23 mouse cellular contexts compared by ENCODE assay signal in the genomic region with DNA sequence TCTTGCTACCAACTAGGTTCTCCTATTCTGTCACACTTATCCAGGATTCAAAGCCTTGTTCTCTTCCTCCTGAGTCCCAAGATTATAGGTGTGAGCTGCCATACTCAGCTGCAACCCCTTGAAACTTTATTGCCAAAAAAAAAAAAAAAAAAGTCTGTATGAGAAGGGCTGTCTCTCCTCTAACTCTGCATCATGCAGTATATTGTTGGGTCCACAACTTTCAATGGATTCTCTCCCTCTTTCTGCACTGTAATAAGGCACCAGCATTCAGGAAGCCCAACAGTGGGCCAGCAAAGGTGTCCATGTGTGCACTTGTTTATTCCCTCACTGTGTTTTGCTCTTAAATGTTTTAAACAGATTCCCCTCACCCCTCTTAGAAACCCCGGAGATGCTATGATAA.
A peak's percentile ranks its signal among the peaks of the same experiment; 100 is the strongest.
DNase-seq lines count a peak whose midpoint lies in the region; ATAC-seq and TF ChIP-seq lines count a peak whose summit lies in the region.
"Had no signal": no experiment of that assay in that cellular context is flagged by ENCODE, and none has a peak within 500 bp of the region (broad histone marks: within the 10 kb centered on the region; RNA-seq: fewer than 3 reads in every experiment).

No protein-coding gene starts in this region.

- H3K27ac ChIP-seq in hindbrain, embryonic 16.5 days (ENCODE audit: low read depth, low read length) = no peak overlapping the region
- H3K27ac ChIP-seq in hindbrain, embryonic 14.5 days = no peak overlapping the region
- no peak overlapping the region for H3K27ac ChIP-seq in midbrain, embryonic 15.5 days
- no peak overlapping the region for H3K27ac ChIP-seq in midbrain, embryonic 14.5 days (replicated peaks; ENCODE audit: low read depth, low read length)
- H3K27ac ChIP-seq in midbrain, embryonic 16.5 days (ENCODE audit: low read length) = no peak overlapping the region
- H3K27ac ChIP-seq in midbrain, embryonic 10.5 days (replicated peaks) = no peak overlapping the region
- H3K27ac ChIP-seq in intestine, embryonic 15.5 days = no peak overlapping the region

- H3K27me3 ChIP-seq in hindbrain, embryonic 16.5 days (replicated peaks; ENCODE audit: control insufficient read depth, insufficient read depth, low read length) = no peaks in the 10 kb centered on the region
- no peaks in the 10 kb centered on the region for H3K27me3 ChIP-seq in hindbrain, embryonic 14.5 days (ENCODE audit: control insufficient read depth, insufficient read depth, low read length)
- H3K27me3 ChIP-seq in midbrain, embryonic 15.5 days (replicated peaks) = no peaks in the 10 kb centered on the region
- H3K27me3 ChIP-seq in midbrain, embryonic 14.5 days (ENCODE audit: control insufficient read depth, insufficient read depth, low read length) = no peaks in the 10 kb centered on the region
- H3K27me3 ChIP-seq in midbrain, embryonic 16.5 days (ENCODE audit: control insufficient read depth, insufficient read depth, low read depth, low read length) = no peaks in the 10 kb centered on the region
- H3K27me3 ChIP-seq in midbrain, embryonic 10.5 days (ENCODE audit: low read depth, poor library complexity, severe bottlenecking) = no peaks in the 10 kb centered on the region
- no peaks in the 10 kb centered on the region for H3K27me3 ChIP-seq in intestine, embryonic 15.5 days (replicated peaks)
- H3K27me3 ChIP-seq: CH12.LX had no signal

- TF ChIP-seq CTCF in brain, embryonic 14.5 days (IDR thresholded peaks at IDR 0.05; ENCODE audit: borderline replicate concordance, extremely low read depth, insufficient read depth, insufficient read length) = no peak

- H3K4me3 ChIP-seq in hindbrain, embryonic 16.5 days (ENCODE audit: low read length) = no peak overlapping the region
- no peak overlapping the region for H3K4me3 ChIP-seq in hindbrain, embryonic 14.5 days (replicated peaks; ENCODE audit: low read length)
- no peak overlapping the region for H3K4me3 ChIP-seq in midbrain, embryonic 15.5 days
- H3K4me3 ChIP-seq in midbrain, embryonic 14.5 days (replicated peaks; ENCODE audit: low read depth, low read length) = no peak overlapping the region
- H3K4me3 ChIP-seq in midbrain, embryonic 16.5 days (ENCODE audit: low read depth, low read length) = no peak overlapping the region
- H3K4me3 ChIP-seq in midbrain, embryonic 10.5 days = no peak overlapping the region
- no peak overlapping the region for H3K4me3 ChIP-seq in intestine, embryonic 15.5 days (replicated peaks)

- no peak for TF ChIP-seq POLR2A in brain, embryonic 14.5 days (IDR thresholded peaks at IDR 0.05; ENCODE audit: borderline replicate concordance, extremely low read depth, insufficient read depth, insufficient read length, poor library complexity, severe bottlenecking)

- ATAC-seq in hindbrain, embryonic 16.5 days = peak; percentile 11; the same call in 1 of the 2 replicates
- no peak for ATAC-seq in hindbrain, embryonic 14.5 days (ENCODE audit: low FRiP score)
- 0 out of 2 replicates have a peak, but pooled peaks have one; percentile 52 for ATAC-seq in midbrain, embryonic 15.5 days (replicated peaks)
- ATAC-seq in midbrain, embryonic 14.5 days (ENCODE audit: low FRiP score, low TSS enrichment) = no peak
- ATAC-seq in midbrain, embryonic 16.5 days = peak; percentile 56; the same call in 1 of the 2 replicates
- no peak for ATAC-seq in intestine, embryonic 15.5 days
- ATAC-seq: activated CD4-positive, CD25-positive, alpha-beta regulatory T cell, adult 4 months; CD4-positive, CD25-positive, alpha-beta regulatory T cell, adult 4 months; Patski had no signal

- WGBS in hindbrain, embryonic 16.5 days = 62% methylated on average over 1 of the region's 1 CpGs
- WGBS in hindbrain, embryonic 14.5 days = 48% methylated on average over 1 of the region's 1 CpGs
- WGBS in midbrain, embryonic 15.5 days = 67% methylated on average over 1 of the region's 1 CpGs
- WGBS in midbrain, embryonic 14.5 days = 51% methylated on average over 1 of the region's 1 CpGs
- 55% methylated on average over 1 of the region's 1 CpGs for WGBS in midbrain, embryonic 16.5 days
- WGBS in midbrain, embryonic 10.5 days = 83% methylated on average over 1 of the region's 1 CpGs
- WGBS in intestine, embryonic 15.5 days = 32% methylated on average over 1 of the region's 1 CpGs

- H3K4me2 ChIP-seq in hindbrain, embryonic 16.5 days (ENCODE audit: low read length) = no peak overlapping the region
- no peak overlapping the region for H3K4me2 ChIP-seq in hindbrain, embryonic 14.5 days (replicated peaks)
- no peak overlapping the region for H3K4me2 ChIP-seq in midbrain, embryonic 15.5 days
- H3K4me2 ChIP-seq in midbrain, embryonic 14.5 days (ENCODE audit: low read length) = no peak overlapping the region
- no peak overlapping the region for H3K4me2 ChIP-seq in midbrain, embryonic 16.5 days (ENCODE audit: low read length)
- H3K4me2 ChIP-seq in intestine, embryonic 15.5 days (replicated peaks) = no peak overlapping the region

- no peak overlapping the region for H3K9ac ChIP-seq in hindbrain, embryonic 16.5 days (ENCODE audit: low read depth, low read length)
- no peak overlapping the region for H3K9ac ChIP-seq in hindbrain, embryonic 14.5 days
- no peak overlapping the region for H3K9ac ChIP-seq in midbrain, embryonic 15.5 days
- no peak overlapping the region for H3K9ac ChIP-seq in midbrain, embryonic 14.5 days (replicated peaks; ENCODE audit: low read length)
- H3K9ac ChIP-seq in midbrain, embryonic 16.5 days (ENCODE audit: low read depth, low read length) = no peak overlapping the region
- no peak overlapping the region for H3K9ac ChIP-seq in intestine, embryonic 15.5 days

- no peaks in the 10 kb centered on the region for H3K9me3 ChIP-seq in hindbrain, embryonic 16.5 days (ENCODE audit: control insufficient read depth, low read length)
- no peaks in the 10 kb centered on the region for H3K9me3 ChIP-seq in hindbrain, embryonic 14.5 days (ENCODE audit: control insufficient read depth, low read length)
- no peaks in the 10 kb centered on the region for H3K9me3 ChIP-seq in midbrain, embryonic 15.5 days
- H3K9me3 ChIP-seq in midbrain, embryonic 14.5 days (ENCODE audit: control insufficient read depth, low read length) = no peaks in the 10 kb centered on the region
- H3K9me3 ChIP-seq in midbrain, embryonic 16.5 days (replicated peaks; ENCODE audit: control insufficient read depth, low read length, poor library complexity, severe bottlenecking) = no peaks in the 10 kb centered on the region
- no peaks in the 10 kb centered on the region for H3K9me3 ChIP-seq in midbrain, embryonic 10.5 days (replicated peaks)
- no peaks in the 10 kb centered on the region for H3K9me3 ChIP-seq in intestine, embryonic 15.5 days
- H3K9me3 ChIP-seq: G1E had no signal

- no peaks in the 10 kb centered on the region for H3K4me1 ChIP-seq in hindbrain, embryonic 16.5 days (ENCODE audit: control insufficient read depth, insufficient read depth, low read depth, low read length)
- H3K4me1 ChIP-seq in hindbrain, embryonic 14.5 days (replicated peaks; ENCODE audit: control insufficient read depth, insufficient read depth, low read length) = no peaks in the 10 kb centered on the region
- H3K4me1 ChIP-seq in midbrain, embryonic 15.5 days = no peaks in the 10 kb centered on the region
- H3K4me1 ChIP-seq in midbrain, embryonic 14.5 days (ENCODE audit: control insufficient read depth, insufficient read depth, low read length) = no peaks in the 10 kb centered on the region
- 0 out of 2 replicates have a peak, but pooled peaks cover 2% of the 10 kb centered on the region for H3K4me1 ChIP-seq in midbrain, embryonic 16.5 days (ENCODE audit: control insufficient read depth, insufficient read depth, low read length)
- H3K4me1 ChIP-seq in midbrain, embryonic 10.5 days = peaks cover 7% of the 10 kb centered on the region
- H3K4me1 ChIP-seq in intestine, embryonic 15.5 days (replicated peaks) = no peaks in the 10 kb centered on the region

- no peak for DNase-seq in hindbrain, embryonic 14.5 days (ENCODE audit: low spot score)
- no peak for DNase-seq in midbrain, embryonic 14.5 days
- DNase-seq in midbrain, embryonic 10.5 days (ENCODE audit: low spot score) = no peak
- DNase-seq in brain, embryonic 14.5 days (ENCODE audit: low read depth) = peak; percentile 9
- DNase-seq: adrenal gland, adult 2 months; adrenal gland, adult 8-10 months; adrenal gland, postnatal 10 days; adrenal gland, postnatal 14 days; adrenal gland, postnatal 25 days; adrenal gland, postnatal 36 days; B cell, adult 2 months; cerebellum, adult 11 months; cerebellum, adult 11-12 months; cerebellum, adult 18-20 months had no signal

- H3K36me3 ChIP-seq in hindbrain, embryonic 16.5 days (ENCODE audit: control insufficient read depth, insufficient read depth, low read length) = no peaks in the 10 kb centered on the region
- H3K36me3 ChIP-seq in hindbrain, embryonic 14.5 days (replicated peaks; ENCODE audit: control insufficient read depth, insufficient read depth) = no peaks in the 10 kb centered on the region
- no peaks in the 10 kb centered on the region for H3K36me3 ChIP-seq in midbrain, embryonic 15.5 days (replicated peaks)
- H3K36me3 ChIP-seq in midbrain, embryonic 14.5 days (ENCODE audit: control insufficient read depth, insufficient read depth, low read length) = no peaks in the 10 kb centered on the region
- no peaks in the 10 kb centered on the region for H3K36me3 ChIP-seq in midbrain, embryonic 16.5 days (ENCODE audit: control insufficient read depth, insufficient read depth, low read length)
- H3K36me3 ChIP-seq in midbrain, embryonic 10.5 days = no peaks in the 10 kb centered on the region
- no peaks in the 10 kb centered on the region for H3K36me3 ChIP-seq in intestine, embryonic 15.5 days
- H3K36me3 ChIP-seq: G1E had no signal

Comparison
In these comparisons a context has a peak if more than half of its experiments do, and no peak if none do; other contexts are left out.
1. ATAC-seq: peak in hindbrain, embryonic 16.5 days (single experiment), midbrain, embryonic 15.5 days (single experiment) and midbrain, embryonic 16.5 days (single experiment); none in hindbrain, embryonic 14.5 days (single experiment), midbrain, embryonic 14.5 days (single experiment) and intestine, embryonic 15.5 days (single experiment).